Mouse (Mus musculus) neural tube, embryonic 13.5 days (tissue): Measurements from ENCODE around the gene Scyl3. TPM values are rescaled to one million over a fixed set of nuclear protein-coding genes. Genes with fewer than 3 reads are reported as not detected.

Experiments used
- ATAC-seq: fragments of 200-750 bp; cut with Nextera tagmentation; 2 replicates; pipeline ENCODE4 v1.8.0; 2017; ENCODE audit warnings: low read depth, mild to moderate bottlenecking, moderate TSS enrichment, moderate library complexity
- H3K27ac ChIP-seq: fragments of 300-500 bp; sonication (generic); replicated peaks from 2 replicates; pipeline ENCODE4 v1.5.1; 2015; ENCODE audit warnings: moderate library complexity, mild to moderate bottlenecking, inconsistent platforms
- H3K27me3 ChIP-seq: fragments of 300-500 bp; sonication (generic); 2 replicates; pipeline ENCODE4 v1.6.1; 2015; ENCODE audit warnings: mild to moderate bottlenecking, inconsistent platforms
- H3K36me3 ChIP-seq: fragments of 300-500 bp; sonication (generic); 2 replicates; pipeline ENCODE4 v1.6.1; 2015; ENCODE audit warnings: mild to moderate bottlenecking, inconsistent platforms
- H3K4me1 ChIP-seq: fragments of 300-500 bp; sonication (generic); replicated peaks from 2 replicates; pipeline ENCODE4 v1.6.1; 2015; ENCODE audit warnings: inconsistent platforms
- H3K4me2 ChIP-seq: fragments of 300-500 bp; sonication (generic); 2 replicates; pipeline ENCODE4 v1.6.1; 2015; ENCODE audit warnings: inconsistent platforms, mild to moderate bottlenecking, moderate library complexity
- H3K4me3 ChIP-seq: fragments of 300-500 bp; sonication (generic); 2 replicates; pipeline ENCODE4 v1.5.1; 2015; ENCODE audit warnings: mild to moderate bottlenecking, inconsistent platforms
- H3K9ac ChIP-seq: fragments of 300-500 bp; sonication (generic); 2 replicates; pipeline ENCODE4 v1.6.1; 2015; ENCODE audit warnings: moderate library complexity, mild to moderate bottlenecking, inconsistent platforms
- H3K9me3 ChIP-seq: fragments of 300-500 bp; sonication (generic); 2 replicates; pipeline ENCODE4 v1.6.1; 2016; ENCODE audit warnings: inconsistent platforms
- WGBS: fragments of 180-500 bp; shearing (Covaris S2); methylation state at CpG from one replicate; pipeline ENCODE4 v1.1.7; 2015; 5-methylcytosine and 5-hydroxymethylcytosine counted together
- polyA plus RNA-seq: library from polyadenylated mRNA; unstranded; fragments of >200 nt; fragmentation: Nextera tagmentation; extraction: Ambion mirVana; gene quantifications from 2 replicates; pipeline ENCODE4 v1.2.1, GENCODE M21; 2015

Gene Scyl3
- polyA plus RNA-seq, 1 experiment from 2014 or later: 15.5 TPM

- 93% methylated on average over 11 of the region's 11 CpGs for WGBS
- H3K4me1 ChIP-seq: no peaks in the 10 kb centered on the region
These were observed 16.9 kb upstream of the Scyl3 start for GRCm38 (mm10) chr1:163911981-163912380.

GRCm38 (mm10) chr1:163917349-163918160 is 11.3 kb upstream of the Scyl3 start:
- no peak for ATAC-seq
- Histone ChIP-seq H3K4me3 (no peak overlapping the region), H3K4me1 (no peaks in the 10 kb centered on the region), H3K27ac (no peak overlapping the region), H3K27me3 (no peaks in the 10 kb centered on the region), H3K36me3 (peaks cover 30% of the 10 kb centered on the region), H3K9ac (no peak overlapping the region), H3K9me3 (no peaks in the 10 kb centered on the region), H3K4me2 (no peak overlapping the region)
- WGBS: 97% methylated on average over 5 of the region's 5 CpGs

More at GRCm38 (mm10) chr1:163911981-163912380, 16.9 kb upstream of the Scyl3 start:
- H3K36me3 ChIP-seq: peaks cover 18% of the 10 kb centered on the region
- no peak overlapping the region for H3K4me3 ChIP-seq
- no peaks in the 10 kb centered on the region for H3K9me3 ChIP-seq
- no peaks in the 10 kb centered on the region for H3K27me3 ChIP-seq
- H3K27ac ChIP-seq: no peak overlapping the region
- no peak for ATAC-seq
- H3K9ac ChIP-seq: no peak overlapping the region
- H3K4me2 ChIP-seq: no peak overlapping the region

GRCm38 (mm10) chr1:163924093-163924492 is 4.8 kb upstream of the Scyl3 start:
- no peaks in the 10 kb centered on the region for H3K27me3 ChIP-seq
- ATAC-seq: no peak
- no peak overlapping the region for H3K4me3 ChIP-seq
- H3K4me2 ChIP-seq: no peak overlapping the region
- H3K36me3 ChIP-seq: no peaks in the 10 kb centered on the region
- no peak overlapping the region for H3K9ac ChIP-seq
- 93% methylated on average over 8 of the region's 8 CpGs for WGBS
- H3K27ac ChIP-seq: no peak overlapping the region
- H3K4me1 ChIP-seq: peaks cover 6% of the 10 kb centered on the region
- H3K9me3 ChIP-seq: no peaks in the 10 kb centered on the region

- Histone ChIP-seq H3K4me3 (peak overlapping the region; percentile 97), H3K9me3 (no peaks in the 10 kb centered on the region), H3K4me2 (peak overlapping the region; percentile 88), H3K27me3 (no peaks in the 10 kb centered on the region), H3K4me1 (peaks cover 24% of the 10 kb centered on the region), H3K27ac (peak overlapping the region; percentile 92), H3K9ac (peak overlapping the region; percentile 94), H3K36me3 (peaks cover 17% of the 10 kb centered on the region)
- WGBS: under 1% methylated on average over 66 of the region's 77 CpGs
- peak; percentile 98 for ATAC-seq
These were observed 947 bp downstream of the Scyl3 start for GRCm38 (mm10) chr1:163929636-163930457.

DNA sequence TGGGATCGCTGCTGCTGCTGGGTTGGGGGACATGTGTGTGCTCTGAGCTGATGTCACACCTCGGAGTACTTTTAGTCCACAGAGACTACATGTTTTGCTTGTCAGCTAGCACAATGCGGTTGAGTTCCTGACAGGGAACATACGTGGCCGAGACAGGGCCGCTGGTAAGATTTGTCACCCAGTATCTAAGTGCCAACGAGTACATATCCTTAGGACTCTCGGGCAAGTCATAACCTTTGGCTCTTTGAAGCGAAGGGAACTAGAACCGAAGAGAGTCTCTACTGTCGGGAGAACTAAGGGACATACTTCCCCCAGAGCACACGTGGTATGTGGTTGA is 1.5 kb downstream of the Scyl3 start:
- peak overlapping the region; percentile 94 for H3K9ac ChIP-seq

DNA sequence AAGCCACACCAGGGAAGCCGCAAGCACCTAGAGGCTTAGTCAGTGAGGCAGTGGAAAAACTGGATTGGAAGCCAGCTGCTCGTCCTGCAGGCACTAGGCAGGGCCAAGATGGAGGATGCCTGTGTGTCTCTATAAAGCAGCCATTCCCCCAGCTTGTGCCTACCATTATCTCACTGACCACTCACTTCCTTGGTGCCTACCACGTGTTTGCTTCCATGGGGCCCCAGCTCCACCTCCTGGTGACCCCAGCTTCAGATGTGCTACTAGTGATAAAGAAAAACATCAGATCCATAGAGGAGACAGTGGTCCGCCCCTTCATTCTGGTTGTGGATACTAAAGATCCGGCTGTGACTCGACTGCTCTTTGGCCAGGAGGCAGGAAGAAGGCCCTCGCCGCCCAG is 2.9 kb downstream of the Scyl3 start:
- H3K9ac ChIP-seq: 0 out of 2 replicates have a peak overlapping the region, but pooled peaks have one; percentile 2
- ATAC-seq: no peak
- H3K9me3 ChIP-seq: no peaks in the 10 kb centered on the region
- peaks cover 37% of the 10 kb centered on the region for H3K36me3 ChIP-seq
- 81% methylated on average over 8 of the region's 8 CpGs for WGBS
- no peaks in the 10 kb centered on the region for H3K27me3 ChIP-seq
- H3K4me1 ChIP-seq: peaks cover 24% of the 10 kb centered on the region
- no peak overlapping the region for H3K27ac ChIP-seq
- no peak overlapping the region for H3K4me2 ChIP-seq
- H3K4me3 ChIP-seq: no peak overlapping the region

More for the DNA sequence above, 1.5 kb downstream of the Scyl3 start:
- no peaks in the 10 kb centered on the region for H3K9me3 ChIP-seq
- peak overlapping the region; percentile 92; the same call in 1 of the 2 replicates for H3K27ac ChIP-seq
- H3K36me3 ChIP-seq: peaks cover 23% of the 10 kb centered on the region
- H3K4me1 ChIP-seq: peaks cover 24% of the 10 kb centered on the region
- H3K4me2 ChIP-seq: peak overlapping the region; percentile 88
- no peaks in the 10 kb centered on the region for H3K27me3 ChIP-seq
- ATAC-seq: no peak
- WGBS: 5% methylated on average over 12 of the region's 12 CpGs
- peak overlapping the region; percentile 97 for H3K4me3 ChIP-seq

DNA sequence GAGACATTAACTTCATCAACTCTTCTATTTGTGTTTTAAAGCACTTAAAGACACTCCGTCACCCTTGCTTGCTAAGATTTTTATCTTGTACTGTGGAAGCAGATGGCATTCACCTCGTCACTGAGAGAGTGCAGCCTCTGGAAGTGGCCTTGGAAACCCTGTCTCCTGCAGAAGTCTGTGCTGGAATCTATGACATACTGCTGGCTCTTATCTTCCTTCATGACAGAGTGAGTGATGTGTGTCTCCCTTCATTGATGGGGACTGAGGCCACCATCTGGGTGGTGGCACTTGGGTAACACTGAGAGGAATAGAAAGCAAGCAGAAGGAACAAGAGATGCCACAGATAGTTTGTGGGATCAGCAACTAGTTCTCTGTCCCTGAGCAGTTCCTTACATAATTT is 5.7 kb downstream of the Scyl3 start:
- peaks cover 18% of the 10 kb centered on the region for H3K4me1 ChIP-seq
- H3K27ac ChIP-seq: no peak overlapping the region
- no peak overlapping the region for H3K4me2 ChIP-seq
- peaks cover 62% of the 10 kb centered on the region for H3K36me3 ChIP-seq
- 91% methylated on average over 2 of the region's 2 CpGs for WGBS
- no peaks in the 10 kb centered on the region for H3K9me3 ChIP-seq
- H3K27me3 ChIP-seq: no peaks in the 10 kb centered on the region
- no peak overlapping the region for H3K4me3 ChIP-seq
- H3K9ac ChIP-seq: no peak overlapping the region
- no peak for ATAC-seq

- Histone ChIP-seq H3K4me3 (no peak overlapping the region), H3K4me2 (no peak overlapping the region), H3K36me3 (peaks cover 92% of the 10 kb centered on the region), H3K9ac (no peak overlapping the region), H3K27ac (no peak overlapping the region), H3K4me1 (no peaks in the 10 kb centered on the region), H3K9me3 (no peaks in the 10 kb centered on the region), H3K27me3 (no peaks in the 10 kb centered on the region)
- 74% methylated on average over 6 of the region's 6 CpGs for WGBS
- no peak for ATAC-seq
These were observed 13.2 kb downstream of the Scyl3 start for GRCm38 (mm10) chr1:163942056-163942455.

DNA sequence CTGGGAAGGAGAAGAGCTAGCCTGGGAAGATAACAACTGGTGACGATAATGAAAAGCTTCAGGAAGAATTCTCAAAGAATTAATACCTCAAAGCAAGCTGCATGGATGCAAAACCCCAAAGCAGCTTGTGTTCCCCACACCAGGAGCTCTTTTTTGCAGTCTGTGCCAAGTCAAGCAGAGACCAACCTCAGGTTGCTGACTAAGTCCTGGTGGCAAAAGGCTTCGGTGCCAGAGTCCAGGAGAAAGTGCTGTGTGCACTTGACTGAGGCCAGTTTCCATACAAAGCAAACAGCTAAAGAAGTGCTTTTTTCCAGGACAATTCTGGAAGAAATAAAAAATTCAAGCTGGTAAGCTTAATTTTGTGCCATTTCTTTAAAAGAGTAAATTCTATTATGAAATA is 24.5 kb downstream of the Scyl3 start:
- Histone ChIP-seq H3K4me3 (no peak overlapping the region), H3K9me3 (no peaks in the 10 kb centered on the region), H3K27ac (no peak overlapping the region), H3K4me1 (no peaks in the 10 kb centered on the region), H3K27me3 (no peaks in the 10 kb centered on the region), H3K4me2 (no peak overlapping the region), H3K36me3 (peaks cover 75% of the 10 kb centered on the region), H3K9ac (no peak overlapping the region)
- ATAC-seq: no peak
- WGBS: 94% methylated on average over 2 of the region's 2 CpGs

GRCm38 (mm10) chr1:163958036-163958435 is 29.1 kb downstream of the Scyl3 start:
- Histone ChIP-seq H3K4me1 (no peaks in the 10 kb centered on the region), H3K4me2 (no peak overlapping the region), H3K9ac (no peak overlapping the region), H3K27ac (no peak overlapping the region), H3K4me3 (no peak overlapping the region), H3K9me3 (no peaks in the 10 kb centered on the region), H3K27me3 (no peaks in the 10 kb centered on the region), H3K36me3 (peaks cover 44% of the 10 kb centered on the region)
- 87% methylated on average over 3 of the region's 3 CpGs for WGBS
- ATAC-seq: no peak

DNA sequence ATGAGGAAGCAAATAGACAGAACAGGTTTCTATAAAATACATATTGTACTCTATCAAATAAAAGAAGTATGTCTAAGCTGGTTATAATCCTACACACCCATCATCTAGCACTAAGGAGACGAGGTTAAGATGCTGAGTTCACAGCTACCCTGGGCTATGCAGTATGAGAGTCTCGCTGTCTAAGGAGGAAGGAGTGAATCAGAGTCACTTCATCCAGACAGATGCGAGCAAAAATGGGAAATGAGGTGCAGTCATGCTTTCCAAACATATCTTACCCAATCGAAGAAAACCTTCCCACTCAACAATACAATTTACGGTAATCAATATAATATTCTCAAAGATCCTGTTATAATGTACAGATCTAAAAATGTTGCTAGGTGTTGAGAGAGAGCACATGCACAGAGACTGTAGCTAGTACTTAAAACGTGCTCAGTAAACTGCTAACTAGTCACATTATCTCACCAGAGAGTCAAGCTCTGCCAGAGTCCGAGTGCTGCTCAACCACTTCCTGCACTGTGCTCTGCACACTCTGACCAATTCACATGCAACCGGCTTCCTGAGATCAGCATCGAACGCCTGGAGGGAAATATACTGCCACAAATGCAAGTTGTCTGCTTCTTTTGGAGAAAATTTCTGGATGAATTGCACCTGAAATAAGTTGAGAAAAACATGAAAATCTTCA is 35.2 kb downstream of the Scyl3 start:
- Histone ChIP-seq H3K27me3 (no peaks in the 10 kb centered on the region), H3K9ac (no peak overlapping the region), H3K4me1 (no peaks in the 10 kb centered on the region), H3K4me2 (no peak overlapping the region), H3K4me3 (no peak overlapping the region), H3K27ac (no peak overlapping the region), H3K9me3 (no peaks in the 10 kb centered on the region), H3K36me3 (peaks cover 26% of the 10 kb centered on the region)
- ATAC-seq: no peak
- 93% methylated on average over 10 of the region's 10 CpGs for WGBS

DNA sequence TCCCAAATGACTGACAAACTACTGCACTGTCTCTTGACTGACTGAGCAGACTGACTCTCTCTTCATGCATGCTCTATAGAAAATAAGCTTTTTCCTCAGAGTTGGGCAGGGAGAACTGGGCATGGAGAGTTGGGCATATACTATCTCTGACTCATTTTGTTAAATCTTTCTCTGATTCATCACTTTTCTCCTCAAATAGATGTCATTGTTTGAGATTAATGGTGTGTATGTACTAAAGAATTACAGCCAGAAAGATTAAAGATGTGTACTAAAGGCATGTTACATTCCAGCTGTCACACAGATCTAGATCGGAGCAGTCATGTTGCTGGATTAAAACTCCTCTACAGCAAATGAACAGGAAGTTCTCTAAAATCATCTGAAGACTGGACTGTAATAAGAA is 45.6 kb downstream of the Scyl3 start:
- H3K4me3 ChIP-seq: no peak overlapping the region
- no peaks in the 10 kb centered on the region for H3K9me3 ChIP-seq
- peaks cover 8% of the 10 kb centered on the region; the same call in 1 of the 2 replicates for H3K36me3 ChIP-seq
- H3K9ac ChIP-seq: no peak overlapping the region
- no peaks in the 10 kb centered on the region for H3K4me1 ChIP-seq
- no peak for ATAC-seq
- H3K27me3 ChIP-seq: no peaks in the 10 kb centered on the region
- H3K4me2 ChIP-seq: no peak overlapping the region
- WGBS: 98% methylated on average over 1 of the region's 1 CpGs
- H3K27ac ChIP-seq: no peak overlapping the region
